Mouse (Mus musculus) liver, adult 2 months (tissue): ENCODE measurements around the gene Eftud2.

Experiments used
- CTCF ChIP-seq: fragments of 200-500 bp; IDR thresholded peaks from 2 replicates; pipeline ENCODE4 v1.5.1; 2011; ENCODE audit warnings: low read depth, low read length, control low read depth
- POLR2A ChIP-seq: fragments of 200-500 bp; IDR thresholded peaks from 2 replicates; pipeline ENCODE4 v1.6.1; 2011; ENCODE audit warnings: low read length, control low read depth; ENCODE audit not compliant: insufficient read depth; ENCODE audit errors: extremely low read depth

- TF ChIP-seq POLR2A (no peak), CTCF (no peak)
Measured at GRCm38 (mm10) chr11:102924557-102925350, 44.0 kb upstream of the Eftud2 start, which contains the start of gene Kif18b.
